Mouse (Mus musculus) kidney, adult 2 months (tissue): ENCODE data around the gene Gm21310. TPM values are rescaled to one million over a fixed set of nuclear protein-coding genes. Genes with fewer than 3 reads are reported as not detected.
"Not testable (repeated sequence)": the region's sequence is repeated elsewhere in the genome, so short reads cannot be mapped to it uniquely, and the experiment has no call there.

ENCODE experiments used
- DNase-seq: peaks from one replicate; pipeline ENCODE4 v3.0.0; 2021
- H3K27ac ChIP-seq: fragments of 200-500 bp; 2 replicates; pipeline ENCODE4 v1.5.1; 2012; ENCODE audit warnings: low read depth, low read length, control low read depth, inconsistent platforms; ENCODE audit not compliant: insufficient read depth
- H3K27me3 ChIP-seq: fragments of 200-500 bp; replicated peaks from 2 replicates; pipeline ENCODE4 v1.6.1; 2012; ENCODE audit warnings: mild to moderate bottlenecking, moderate library complexity, low read length, inconsistent platforms; ENCODE audit not compliant: control insufficient read depth, insufficient read depth
- H3K36me3 ChIP-seq: fragments of 200-500 bp; 2 replicates; pipeline ENCODE4 v1.6.1; 2012; ENCODE audit warnings: mild to moderate bottlenecking, moderate library complexity, low read length, inconsistent platforms; ENCODE audit not compliant: control insufficient read depth, insufficient read depth
- H3K4me1 ChIP-seq: fragments of 200-500 bp; 2 replicates; pipeline ENCODE4 v1.6.1; 2011; ENCODE audit warnings: low read length; ENCODE audit not compliant: control insufficient read depth, insufficient read depth
- H3K4me3 ChIP-seq: fragments of 200-500 bp; 2 replicates; pipeline ENCODE4 v1.5.1; 2011; ENCODE audit warnings: mild to moderate bottlenecking, low read depth, low read length, control low read depth; ENCODE audit not compliant: insufficient read depth
- polyA plus RNA-seq: library from polyadenylated mRNA; depleted of rRNA; stranded (reverse); fragments of >200 nt; gene quantifications from 2 replicates; pipeline ENCODE4 v1.2.3, GENCODE M21; 2012; rRNA removed

Gene Gm21310
- polyA plus RNA-seq: not detected in 2 replicates

DNA sequence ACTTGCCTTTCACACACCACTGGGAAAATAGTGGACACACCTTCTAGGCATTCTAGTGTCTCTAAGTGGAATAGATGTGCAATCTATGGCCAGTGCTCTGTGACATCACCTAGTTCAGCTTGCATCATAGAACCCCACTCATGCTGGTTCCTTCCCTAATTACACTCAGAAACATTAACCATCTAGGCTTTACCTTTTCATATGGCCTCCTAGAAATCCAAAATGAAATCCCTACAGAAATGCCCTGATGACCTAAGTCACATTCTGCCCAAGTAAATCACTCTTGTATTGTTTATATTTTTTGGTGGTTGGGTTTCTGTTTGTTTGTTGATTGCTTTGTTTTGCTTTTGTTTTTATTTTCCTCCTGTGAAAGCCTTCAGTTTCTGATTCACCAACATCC, at the start of gene Gm21310:
Gene Gm21310 (minus strand): TSS at position 101 of the 400 bp plus-strand sequence.
- H3K36me3 ChIP-seq, H3K4me1 ChIP-seq, H3K27ac ChIP-seq, DNase-seq, H3K4me3 ChIP-seq, H3K27me3 ChIP-seq: not testable (repeated sequence)

Other genes with a start within 250 kb of the Gm21310 start
- not detected in 2 replicates for gene Gm20834, start 177.4 kb upstream of the Gm21310 start, polyA plus RNA-seq